In the genomic region with DNA sequence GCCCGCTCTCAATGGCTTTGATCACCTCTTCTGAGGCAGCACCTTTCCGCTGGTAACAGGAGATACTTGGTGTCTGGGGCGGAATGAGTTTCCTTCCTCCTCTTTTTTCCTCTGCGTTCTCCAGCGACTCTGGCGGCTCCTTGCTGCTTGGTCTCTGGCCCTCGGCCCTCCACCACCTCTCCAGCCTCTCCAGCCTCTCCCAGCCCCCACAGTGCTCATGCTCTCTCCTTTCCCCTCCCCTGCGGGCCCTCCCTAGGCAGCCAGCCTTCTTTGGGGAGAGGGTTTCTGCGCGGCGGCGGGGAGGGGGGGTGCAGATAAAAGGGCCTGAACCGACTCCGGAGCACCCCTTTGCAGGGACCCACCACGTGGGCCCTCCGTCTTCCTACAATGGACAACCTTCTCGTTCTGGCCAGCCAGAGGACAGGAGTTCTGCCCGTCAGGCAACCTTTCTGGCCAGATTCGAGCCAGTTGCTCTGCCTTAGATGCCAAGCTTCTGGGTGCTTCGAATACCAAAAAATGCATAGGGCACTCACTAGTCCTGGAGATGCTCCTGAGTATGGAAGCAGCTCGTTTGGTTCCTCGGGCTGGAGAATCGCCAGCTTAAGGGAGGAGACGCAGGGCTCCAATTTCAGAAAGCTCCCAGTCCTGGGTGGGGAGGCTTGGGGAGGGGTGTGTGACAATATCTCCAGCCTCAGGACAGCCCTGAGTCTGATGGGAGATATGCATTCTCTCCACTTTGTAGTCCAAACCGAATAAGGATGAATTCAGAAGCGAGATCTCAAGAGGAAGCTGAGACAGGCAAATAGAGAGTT, we compare ENCODE assay signal across 8 mouse cellular contexts. TPM values are rescaled to one million over a fixed set of nuclear protein-coding genes. Genes with fewer than 3 reads are reported as not detected.
A peak's percentile ranks its signal among the peaks of the same experiment; 100 is the strongest.
DNase-seq lines count a peak whose midpoint lies in the region; ATAC-seq lines count a peak whose summit lies in the region.

No protein-coding gene starts in this region.

- peak overlapping the region; percentile 63 for H3K4me2 ChIP-seq in limb, embryonic 13.5 days (replicated peaks)

- H3K27ac ChIP-seq in forebrain, embryonic 10.5 days, result peak overlapping the region; percentile 78
- H3K27ac ChIP-seq in limb, embryonic 13.5 days, result no peak overlapping the region

- H3K27me3 ChIP-seq in forebrain, embryonic 10.5 days (ENCODE audit: poor library complexity, severe bottlenecking), result peaks cover 65% of the 10 kb centered on the region
- H3K27me3 ChIP-seq in limb, embryonic 13.5 days, result peaks cover 14% of the 10 kb centered on the region; the same call in 1 of the 2 replicates

- 22% methylated on average over 26 of the region's 26 CpGs for WGBS in forebrain, embryonic 10.5 days
- 20% methylated on average over 25 of the region's 26 CpGs for WGBS in limb, embryonic 13.5 days

- peak; percentile 22 for DNase-seq in kidney, postnatal 10 days
- DNase-seq in kidney, postnatal 14 days, result no peak
- DNase-seq in forebrain, embryonic 10.5 days (ENCODE audit: extremely low spot score, low spot score), result peak; percentile 17
- peak; percentile 31 for DNase-seq in retina, postnatal 1 day
- no peak for DNase-seq in layer of hippocampus, adult 11-12 months (ENCODE audit: low spot score)
- no peak for DNase-seq in kidney, adult 9 months

- H3K36me3 ChIP-seq in forebrain, embryonic 10.5 days (replicated peaks), result no peaks in the 10 kb centered on the region
- H3K36me3 ChIP-seq in limb, embryonic 13.5 days, result no peaks in the 10 kb centered on the region

- no peaks in the 10 kb centered on the region for H3K9me3 ChIP-seq in forebrain, embryonic 10.5 days
- H3K9me3 ChIP-seq in limb, embryonic 13.5 days, result no peaks in the 10 kb centered on the region

- ATAC-seq in limb, embryonic 13.5 days (ENCODE audit: low FRiP score, low read depth), result no peak
- no peak for ATAC-seq in megakaryocyte progenitor cell, adult 5-6 weeks (replicated peaks; ENCODE audit: poor library complexity)

- H3K4me3 ChIP-seq in forebrain, embryonic 10.5 days, result peak overlapping the region; percentile 40
- H3K4me3 ChIP-seq in limb, embryonic 13.5 days, result peak overlapping the region; percentile 30

- H3K4me1 ChIP-seq in forebrain, embryonic 10.5 days, result peaks cover 31% of the 10 kb centered on the region
- H3K4me1 ChIP-seq in limb, embryonic 13.5 days, result peaks cover 4% of the 10 kb centered on the region; the same call in 1 of the 2 replicates

- H3K9ac ChIP-seq in limb, embryonic 13.5 days, result peak overlapping the region; percentile 55; the same call in 1 of the 2 replicates

RNA-seq across cellular contexts. Expression of a gene that starts 30.2 kb away (rescaled TPM):
- polyA plus RNA-seq in forebrain, embryonic 10.5 days (2016; fragmentation: Nextera tagmentation; extraction: Ambion mirVana), result 5.1 and 6.2 TPM in 2 replicates
- 6.8 and 6.9 TPM in 2 replicates for polyA plus RNA-seq in limb, embryonic 13.5 days (2015; fragmentation: Nextera tagmentation; extraction: Ambion mirVana)
- 10.0 and 10.3 TPM in 2 replicates for total RNA-seq in megakaryocyte progenitor cell, adult 5-6 weeks (2015)
- 4.3 and 6.9 TPM in 2 replicates for total RNA-seq in megakaryocyte progenitor cell, adult 5-6 weeks (2017)

RNA-seq across cellular contexts. Expression of a gene that starts 54.2 kb away (rescaled TPM):
- 24.6 TPM in 2 replicates for polyA plus RNA-seq in forebrain, embryonic 10.5 days (2016; fragmentation: Nextera tagmentation; extraction: Ambion mirVana)
- polyA plus RNA-seq in limb, embryonic 13.5 days (2015; fragmentation: Nextera tagmentation; extraction: Ambion mirVana), result 22.6 and 23.2 TPM in 2 replicates
- 37.2 and 39.8 TPM in 2 replicates for total RNA-seq in megakaryocyte progenitor cell, adult 5-6 weeks (2015)
- 70.0 and 86.7 TPM in 2 replicates for total RNA-seq in megakaryocyte progenitor cell, adult 5-6 weeks (2017)

Comparison
In these comparisons a context has a peak if more than half of its experiments do, and no peak if none do; other contexts are left out.
1. DNase-seq: peak in kidney, postnatal 10 days (single experiment), forebrain, embryonic 10.5 days (single experiment) and retina, postnatal 1 day (single experiment); none in kidney, postnatal 14 days (single experiment), layer of hippocampus, adult 11-12 months (single experiment) and kidney, adult 9 months (single experiment).